Mouse (Mus musculus): Measurements from ENCODE around the gene Tceal9.
A peak's percentile ranks its signal among the peaks of the same experiment; 100 is the strongest.
"Not testable (repeated sequence)": the region's sequence is repeated elsewhere in the genome, so short reads cannot be mapped to it uniquely, and the experiment has no call there.

Tceal9 gene

DNA sequence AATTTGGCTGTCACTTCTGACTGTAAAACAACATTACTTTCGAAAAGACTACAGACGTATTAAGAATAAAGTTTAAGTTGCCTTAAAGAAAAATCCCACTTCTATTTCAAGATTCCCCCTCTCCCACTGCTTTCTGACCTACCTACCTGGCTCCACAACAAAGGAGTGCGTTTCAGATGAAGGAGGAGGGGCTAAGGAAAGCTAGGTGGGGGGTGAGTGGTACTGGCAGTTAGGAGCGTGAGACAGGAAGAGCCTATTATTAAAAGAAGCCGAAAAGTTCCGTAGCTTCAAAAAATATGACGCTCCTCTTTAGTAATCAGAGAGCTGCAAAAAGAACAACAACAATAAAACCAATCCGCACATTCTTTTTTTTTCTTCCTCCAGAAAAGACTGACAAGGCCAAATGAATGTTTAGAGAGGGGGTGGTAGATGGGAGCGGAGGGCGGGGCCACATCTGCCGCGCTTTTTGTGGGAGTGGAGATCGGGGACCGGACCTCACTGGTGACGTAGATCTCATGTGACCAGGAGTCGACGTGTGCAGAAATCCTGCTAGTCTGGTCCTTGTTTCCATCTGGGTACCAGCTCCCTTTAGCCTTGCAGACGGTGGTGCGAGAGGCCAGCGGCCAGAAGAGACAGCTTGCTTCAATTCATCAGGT lies at the start of gene Tceal9:
TSS of gene Tceal9 (plus strand) at position 506 of the 656 bp plus-strand sequence.
- peak; percentile 79 to 86 for DNase-seq

DNA sequence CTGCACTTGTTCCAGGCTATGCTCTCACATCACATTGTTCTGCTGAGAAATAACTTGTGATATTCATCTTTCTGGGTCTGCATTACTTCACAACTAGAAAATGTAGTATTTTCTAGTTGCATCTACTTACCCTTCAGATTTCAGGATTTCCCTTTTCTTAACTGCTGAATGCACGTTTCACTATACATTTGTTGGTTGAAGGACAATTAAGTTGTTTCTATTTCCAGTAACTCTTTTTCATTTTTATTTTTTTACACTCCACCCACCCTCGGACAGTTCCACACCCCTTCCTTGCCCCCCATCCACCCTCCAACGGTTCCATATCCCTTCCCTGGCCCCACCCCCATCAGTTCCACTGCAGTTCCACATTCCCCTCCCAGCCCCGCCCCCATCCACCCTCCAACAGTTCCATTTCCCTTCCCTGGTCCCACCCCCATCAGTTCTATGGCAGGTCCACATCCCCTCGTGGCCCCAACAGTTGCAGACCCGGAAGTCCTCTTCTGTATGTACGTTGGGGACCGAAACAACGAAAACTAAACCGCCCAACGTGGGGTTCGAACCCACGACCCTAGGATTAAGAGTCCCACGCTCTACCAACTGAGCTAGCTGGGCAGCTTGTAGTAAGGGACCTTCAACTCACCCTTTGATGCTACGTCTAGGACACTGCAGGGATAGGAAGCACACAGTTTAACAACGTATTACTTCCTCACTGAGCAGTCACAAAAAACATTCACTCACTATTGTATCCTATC lies 49.5 kb upstream of the Tceal9 start:
- DNase-seq: no peak

DNA sequence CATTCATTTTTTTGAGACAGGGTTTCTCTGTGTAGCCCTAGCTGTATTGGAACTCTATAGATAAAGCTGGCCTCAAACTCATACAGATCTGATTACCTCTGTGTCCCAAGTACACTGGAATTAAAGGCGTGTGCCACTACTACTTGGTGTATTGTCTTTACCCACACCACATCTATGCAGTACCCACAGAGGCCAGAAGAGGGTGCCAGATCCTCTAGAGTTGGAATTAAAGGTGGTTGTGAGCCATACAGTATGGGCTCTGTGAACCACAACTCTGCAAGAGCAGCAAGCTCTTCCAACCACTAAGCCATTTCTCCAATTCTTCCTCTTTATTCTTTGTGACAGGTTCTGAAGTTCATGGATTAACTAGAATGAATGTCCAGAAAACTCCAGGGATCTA lies 48.0 kb upstream of the Tceal9 start:
- DNase-seq: peak in 1 of 2 experiments; percentile 44

DNA sequence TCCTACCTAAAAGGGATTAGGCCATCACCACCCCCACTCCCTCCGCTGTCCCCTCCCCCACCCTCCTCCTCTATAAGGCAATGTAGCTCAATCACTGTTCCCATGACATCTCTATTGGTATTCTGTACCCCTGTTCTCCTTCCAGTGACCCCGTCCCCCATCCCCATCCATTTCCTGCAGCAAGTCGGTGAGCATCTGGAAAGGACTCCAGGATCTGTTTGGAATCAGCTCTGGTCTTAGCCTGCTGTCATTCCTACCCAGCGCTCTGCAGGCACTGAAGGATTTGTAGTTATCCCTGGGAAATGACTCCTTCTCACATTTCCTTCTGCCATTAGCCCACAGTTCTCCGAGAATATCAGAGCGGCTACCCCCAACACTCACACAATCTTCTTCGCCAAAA lies 41.6 kb upstream of the Tceal9 start:
- DNase-seq: no peak

- DNase-seq: peak in 1 of 2 experiments; percentile 9
These were observed 41.2 kb upstream of the Tceal9 start, which contains the start of gene Tceal5 for GRCm38 (mm10) chrX:136203664-136204066. TSS of gene Tceal5 (minus strand) at chrX:136203876.

DNA sequence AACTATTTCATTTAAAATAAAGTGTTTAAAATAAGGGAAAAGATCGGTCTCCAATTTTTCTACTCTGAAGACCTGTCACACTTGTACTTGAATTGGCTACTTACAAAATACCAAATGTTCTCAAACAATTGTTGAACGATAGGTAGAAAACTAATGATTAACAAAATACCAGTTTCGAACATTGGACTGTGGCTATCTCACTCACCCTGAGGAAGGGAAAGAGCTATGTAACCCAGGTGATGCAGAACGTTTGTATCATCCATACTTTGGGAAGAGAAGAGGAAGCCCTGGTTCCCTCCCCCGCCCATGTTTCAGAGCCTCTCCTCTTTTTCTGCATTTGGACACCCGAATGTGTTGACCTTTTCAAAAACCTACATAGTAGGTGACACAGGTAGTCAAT lies 40.5 kb upstream of the Tceal9 start:
- DNase-seq: no peak

DNA sequence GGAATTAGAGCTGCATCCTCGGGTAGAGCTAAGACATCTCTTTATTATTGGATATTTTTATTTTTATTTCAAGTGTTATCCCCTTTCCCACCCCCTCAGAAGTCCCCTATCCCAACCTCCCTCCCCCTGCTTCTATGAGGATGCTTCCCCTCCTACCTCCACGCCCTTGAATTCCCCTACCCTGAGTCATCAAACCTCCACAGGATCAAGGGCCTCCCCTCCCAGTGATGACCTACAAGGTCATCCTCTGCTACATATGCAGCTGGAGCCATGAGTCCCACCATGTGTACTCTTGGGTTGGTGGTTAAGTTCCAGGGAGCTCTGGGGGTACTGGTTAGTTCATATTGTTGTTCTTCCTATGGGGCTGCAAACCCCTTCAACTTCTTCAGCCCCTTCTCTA lies 31.5 kb upstream of the Tceal9 start:
- no peak for DNase-seq

DNA sequence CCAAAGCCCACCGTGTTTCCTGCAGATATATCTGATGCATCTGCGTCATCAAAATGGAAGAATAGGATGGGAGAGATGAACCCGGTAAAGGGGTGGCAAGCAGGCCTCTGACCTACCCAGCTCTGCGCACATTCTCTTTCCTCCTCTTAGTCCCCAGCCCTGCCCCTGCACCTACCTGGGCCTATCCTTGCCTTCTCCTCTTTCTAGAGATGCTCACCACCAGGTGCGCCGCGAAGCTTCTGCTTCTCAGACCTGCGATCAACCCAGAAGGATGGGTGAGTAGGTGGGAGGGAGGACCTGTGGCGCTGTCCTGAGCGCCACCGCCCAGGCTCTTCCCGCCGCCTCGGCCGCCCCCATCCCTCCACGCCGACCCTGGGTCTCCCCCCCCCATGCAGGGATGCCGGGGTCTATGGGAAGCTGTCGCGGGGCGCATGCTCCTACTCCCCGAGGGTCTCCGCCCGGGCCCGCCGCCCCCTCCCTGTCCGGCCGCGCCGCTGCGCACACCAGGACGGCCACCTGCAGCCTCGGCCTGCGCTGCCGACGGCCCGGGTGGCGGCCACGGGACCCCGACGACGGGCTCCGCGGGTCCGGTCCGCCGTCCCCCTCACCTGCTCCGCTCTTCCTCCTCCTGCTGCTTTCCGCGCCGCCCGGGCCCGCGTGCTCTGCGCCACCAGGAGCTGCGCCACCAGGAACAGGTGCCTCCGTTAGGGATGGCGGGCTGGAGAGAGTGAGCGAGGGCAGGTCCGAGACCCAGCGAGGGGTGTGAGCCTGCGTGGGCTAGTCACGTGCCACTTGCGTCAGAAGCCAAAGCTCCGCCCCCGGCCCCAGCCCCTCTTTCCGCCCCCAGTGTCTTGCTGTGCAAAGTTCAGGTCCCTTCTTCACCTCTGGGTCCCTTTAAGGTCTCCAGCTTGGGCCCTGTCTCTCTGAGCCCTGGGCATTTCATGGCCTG lies 29.9 kb upstream of the Tceal9 start, which contains the start of the genes Tceal7 and Bex1:
TSS of gene Tceal7 (plus strand) at position 51 of the 949 bp plus-strand sequence.
TSS of gene Bex1 (minus strand) at position 785 of the 949 bp plus-strand sequence.
- not testable (repeated sequence) for DNase-seq

DNA sequence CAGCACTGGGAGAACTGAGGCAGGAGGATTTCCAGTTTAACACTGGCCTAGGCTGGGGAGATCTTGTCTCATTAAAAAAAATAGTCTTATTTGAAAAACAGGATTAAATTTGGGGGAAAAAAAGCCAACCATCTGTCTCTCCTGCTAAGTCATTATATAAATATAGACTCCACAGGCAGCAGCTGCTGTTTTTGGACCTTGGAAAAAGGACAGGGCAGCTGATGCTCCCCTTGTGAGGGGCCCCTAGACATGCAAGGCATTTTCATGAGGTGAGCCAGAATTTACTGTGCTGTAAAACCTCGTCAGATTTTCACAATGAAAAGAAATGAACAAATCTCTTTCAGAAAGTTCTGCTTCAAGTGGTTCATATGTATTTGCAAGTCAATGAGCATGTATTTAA lies 28.6 kb upstream of the Tceal9 start:
- DNase-seq: no peak

- DNase-seq: no peak
These were observed 21.2 kb upstream of the Tceal9 start for GRCm38 (mm10) chrX:136223714-136224113.

GRCm38 (mm10) chrX:136227768-136228167 lies 17.1 kb upstream of the Tceal9 start:
- DNase-seq: no peak

- DNase-seq: peak in 1 of 2 experiments; percentile 39
These were observed 6.8 kb upstream of the Tceal9 start for GRCm38 (mm10) chrX:136238118-136238517.

DNA sequence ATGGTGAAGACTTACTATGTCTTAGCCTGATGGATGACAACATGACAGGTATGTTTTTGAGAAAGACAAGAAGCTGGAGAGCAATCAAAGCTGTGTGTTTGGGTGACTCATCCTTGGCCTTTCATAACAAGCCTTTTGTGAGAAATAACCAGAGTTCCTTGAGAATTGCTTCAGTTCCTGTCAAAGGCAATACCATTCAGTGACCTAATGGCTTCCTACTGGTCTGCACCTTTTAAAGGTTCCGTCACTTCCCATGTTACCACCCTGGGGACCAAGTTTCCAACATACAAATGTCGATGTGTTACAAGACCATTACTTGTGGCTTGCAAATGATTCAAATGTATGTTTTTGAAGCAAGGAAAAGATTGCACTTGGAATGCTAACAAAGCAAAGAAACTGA lies 1.7 kb upstream of the Tceal9 start:
- no peak for DNase-seq

DNA sequence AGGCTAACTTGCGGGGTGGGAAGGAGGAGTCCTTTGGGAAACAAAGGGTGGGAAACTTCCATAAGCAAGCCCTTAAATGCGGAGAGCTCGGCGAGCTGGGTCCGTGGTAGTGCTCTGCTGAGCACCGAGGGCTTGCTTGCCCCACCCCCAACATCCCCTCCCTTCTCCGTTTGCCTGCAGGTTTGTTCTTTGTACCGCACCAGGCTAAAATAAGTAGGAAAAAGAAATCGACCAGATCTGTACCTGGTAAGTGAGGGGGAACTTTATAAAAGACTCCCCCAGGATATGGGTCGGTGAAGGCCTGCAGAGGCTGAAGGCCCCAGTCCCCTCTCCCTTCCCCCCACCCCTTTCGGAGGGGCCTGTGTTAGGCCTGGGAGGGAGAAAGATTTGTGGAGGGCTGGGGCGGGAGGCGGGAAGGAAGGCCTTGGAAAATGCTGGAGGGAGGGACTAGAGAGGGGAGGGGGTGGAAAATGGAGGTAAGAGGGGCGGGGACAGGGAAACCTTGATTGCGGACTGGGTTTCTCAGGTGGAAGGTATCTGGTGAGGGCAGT lies 717 bp downstream of the Tceal9 start:
- DNase-seq: peak; percentile 31 to 52

GRCm38 (mm10) chrX:136248811-136249210 lies 3.9 kb downstream of the Tceal9 start:
- peak; percentile 32 to 46 for DNase-seq

- DNase-seq: peak in 1 of 2 experiments; percentile 13
These were observed 4.8 kb downstream of the Tceal9 start for GRCm38 (mm10) chrX:136249671-136250070.

- no peak for DNase-seq
These were observed 7.3 kb downstream of the Tceal9 start for GRCm38 (mm10) chrX:136252023-136252729.

- DNase-seq: no peak
These were observed 22.8 kb downstream of the Tceal9 start for GRCm38 (mm10) chrX:136267720-136268119.

GRCm38 (mm10) chrX:136268173-136268572 lies 23.3 kb downstream of the Tceal9 start:
- DNase-seq: no peak

GRCm38 (mm10) chrX:136269743-136270392 lies 25.0 kb downstream of the Tceal9 start, which contains the start of gene Bex3:
TSS of gene Bex3 (plus strand) at chrX:136270253.
- peak; percentile 58 to 78 for DNase-seq

Data from lung, postnatal 4 days (tissue).